Mouse (Mus musculus) C2C12 (cell line): ENCODE data around the gene Src.

Experiments
- CTCF ChIP-seq: IDR thresholded peaks from one replicate; pipeline ENCODE4 v1.5.1; 2011; ENCODE audit not compliant: control insufficient read depth, insufficient read depth, insufficient read length
- MAX ChIP-seq: IDR thresholded peaks from one replicate; pipeline ENCODE4 v1.6.1; 2011; ENCODE audit warnings: mild to moderate bottlenecking, control low read depth
- MYOD1 ChIP-seq: IDR thresholded peaks from one replicate; pipeline ENCODE4 v1.6.1; 2011; ENCODE audit warnings: low read depth; ENCODE audit not compliant: control insufficient read depth, insufficient read length
- MYOG ChIP-seq: IDR thresholded peaks from one replicate; pipeline ENCODE4 v1.6.1; 2011; ENCODE audit not compliant: control insufficient read depth, insufficient read length; ENCODE audit errors: extremely low read depth
- USF1 ChIP-seq: IDR thresholded peaks from one replicate; pipeline ENCODE4 v1.6.1; 2011; ENCODE audit warnings: low read depth, mild to moderate bottlenecking, control low read depth, moderate library complexity

GRCm38 (mm10) chr2:157375051-157375450 is 43.2 kb upstream of the Src start:
- no peak for TF ChIP-seq MAX
- no peak for TF ChIP-seq CTCF
- TF ChIP-seq MYOG, result no peak
- TF ChIP-seq MYOD1, result no peak
- TF ChIP-seq USF1, result no peak
